Mouse (Mus musculus) G1E (cell line): ENCODE data around the gene Paqr9. TPM values are rescaled to one million over a fixed set of nuclear protein-coding genes. Genes with fewer than 3 reads are reported as not detected.

Experiments
- ATAC-seq: 2 replicates; pipeline ENCODE4 v1.8.0; 2016; ENCODE audit warnings: mild to moderate bottlenecking; ENCODE audit not compliant: insufficient number of reproducible peaks, poor library complexity, low FRiP score, severe bottlenecking; ENCODE audit errors: extremely low read depth
- DNase-seq: peaks from one replicate; pipeline ENCODE4 v3.0.0; 2012; ENCODE audit warnings: low spot score
- H3K27me3 ChIP-seq: 2 replicates; pipeline ENCODE4 v1.6.1; 2012; ENCODE audit warnings: mild to moderate bottlenecking, low read length, inconsistent platforms; ENCODE audit not compliant: insufficient read depth
- H3K36me3 ChIP-seq: replicated peaks from 2 replicates; pipeline ENCODE3; 2012; ENCODE audit warnings: mild to moderate bottlenecking, inconsistent platforms
- H3K4me1 ChIP-seq: 2 replicates; pipeline ENCODE4 v1.6.1; 2012; ENCODE audit warnings: low read depth, low read length, inconsistent platforms, mixed read lengths; ENCODE audit not compliant: insufficient read depth
- H3K4me3 ChIP-seq: 2 replicates; pipeline ENCODE4 v1.5.1; 2012; ENCODE audit warnings: low read depth, mild to moderate bottlenecking, inconsistent platforms, low read length, moderate library complexity, mixed read lengths
- H3K9me3 ChIP-seq: replicated peaks from 2 replicates; pipeline ENCODE4 v1.6.1; 2012; ENCODE audit warnings: inconsistent platforms
- CTCF ChIP-seq: IDR thresholded peaks from 2 replicates; pipeline ENCODE4 v1.5.1; 2012; ENCODE audit warnings: low read depth, low read length, inconsistent platforms, mixed read lengths
- GATA1 ChIP-seq: IDR thresholded peaks from 2 replicates; pipeline ENCODE4 v1.6.1; 2012; ENCODE audit warnings: borderline replicate concordance, low read length, inconsistent platforms, mixed read lengths
- GATA2 ChIP-seq: IDR thresholded peaks from 2 replicates; pipeline ENCODE4 v1.6.1; 2012; ENCODE audit warnings: low read depth, low read length, inconsistent platforms, borderline replicate concordance
- POLR2AphosphoS5 ChIP-seq: IDR thresholded peaks from 2 replicates; pipeline ENCODE4 v1.6.1; 2012; ENCODE audit warnings: low read depth, low read length, inconsistent platforms; ENCODE audit not compliant: insufficient replicate concordance
- TAL1 ChIP-seq: conservative IDR thresholded peaks from 2 replicates; pipeline ENCODE4 v1.6.1; 2012; ENCODE audit warnings: low read depth, low read length, inconsistent platforms, mixed read lengths
- polyA plus RNA-seq: library from polyadenylated mRNA; stranded (reverse); fragments of >175 nt; gene quantifications from 2 replicates; pipeline ENCODE4 v1.2.3, GENCODE M21; 2012
- total RNA-seq, 2 experiments: library from RNA; stranded (forward) in 1 of 2; stranded (reverse) in 1 of 2; fragments of 200-1000 nt in 1 of 2; fragments of >200 nt in 1 of 2; fragmentation: Nextera tagmentation in 1 of 2; gene quantifications; 2 replicates each; pipeline ENCODE4 v1.2.3; 2014 to 2017

The Paqr9 gene
- total and polyA plus RNA-seq, 3 experiments: 0.11 to 6.8 TPM; not detected in 1

DNA sequence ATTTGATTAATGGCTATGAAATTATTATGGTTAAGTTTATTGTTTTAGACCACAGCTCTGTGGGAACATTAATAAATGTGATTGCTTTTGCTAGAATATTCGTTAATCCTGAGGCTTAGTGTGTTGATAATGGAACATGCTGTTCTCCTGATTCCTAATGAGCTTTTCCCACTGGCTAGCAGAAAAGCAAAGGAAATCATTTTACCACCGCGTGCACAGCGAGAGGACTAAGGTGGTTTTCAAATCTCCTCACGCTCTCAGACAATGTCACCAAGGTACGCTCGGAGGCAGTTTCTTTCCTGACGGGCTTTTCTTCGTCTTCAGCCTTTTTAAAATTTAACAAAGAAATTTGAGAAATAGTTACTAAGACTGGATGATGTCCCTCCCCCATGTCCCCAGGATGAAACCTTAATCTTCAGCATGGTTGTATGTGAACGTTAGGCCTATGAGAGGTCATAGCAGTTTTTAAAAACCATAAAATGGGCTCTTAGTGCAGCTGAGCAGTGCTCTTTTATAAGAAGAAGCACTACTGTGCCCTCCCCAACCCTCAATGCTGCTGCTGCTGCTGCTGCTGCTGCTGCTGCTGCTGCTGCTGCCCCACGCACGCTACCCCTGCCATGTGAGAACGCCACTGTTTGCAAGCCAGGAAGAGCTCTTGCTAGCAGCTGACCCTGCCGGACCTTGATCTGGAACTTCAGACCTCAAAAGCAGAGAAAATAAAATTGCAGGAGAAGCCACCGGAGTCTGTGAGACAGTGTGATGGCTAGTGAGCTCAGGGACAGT, 17.6 kb upstream of the Paqr9 start:
- TF ChIP-seq POLR2AphosphoS5: no peak
- no peak for TF ChIP-seq GATA2
- TF ChIP-seq CTCF: no peak
- TF ChIP-seq TAL1: no peak
- TF ChIP-seq GATA1: no peak
- no peaks in the 10 kb centered on the region for H3K36me3 ChIP-seq
- peaks cover 3% of the 10 kb centered on the region; the same call in 1 of the 2 replicates for H3K27me3 ChIP-seq
- H3K4me3 ChIP-seq: no peak overlapping the region
- 0 out of 2 replicates have a peak, but pooled peaks cover 3% of the 10 kb centered on the region for H3K9me3 ChIP-seq
- H3K4me1 ChIP-seq: peaks cover 5% of the 10 kb centered on the region; the same call in 1 of the 2 replicates
- DNase-seq (no peak), ATAC-seq (no peak)

DNA sequence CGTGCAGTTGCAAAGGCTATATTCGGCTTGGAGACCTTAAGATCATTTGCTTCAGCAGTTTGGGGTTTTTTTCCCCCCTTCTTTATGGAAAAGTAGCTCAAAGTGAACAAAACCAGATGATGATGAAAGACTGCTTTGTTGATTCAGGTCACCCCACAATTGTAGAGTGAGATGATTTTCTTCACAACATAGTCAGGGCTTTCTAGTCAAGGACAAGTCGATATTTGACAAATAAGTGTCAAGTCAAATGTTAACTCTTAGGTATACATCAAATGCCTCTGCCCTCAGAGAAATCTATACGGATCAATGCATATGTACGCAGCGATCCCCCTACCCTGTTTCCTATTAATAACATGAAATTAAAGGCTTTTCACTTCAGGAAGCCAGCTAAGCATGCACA, 17.0 kb upstream of the Paqr9 start:
- Histone ChIP-seq H3K4me1 (peaks cover 5% of the 10 kb centered on the region; the same call in 1 of the 2 replicates), H3K27me3 (peaks cover 3% of the 10 kb centered on the region; the same call in 1 of the 2 replicates), H3K36me3 (no peaks in the 10 kb centered on the region), H3K4me3 (no peak overlapping the region), H3K9me3 (0 out of 2 replicates have a peak, but pooled peaks cover 3% of the 10 kb centered on the region)
- TF ChIP-seq POLR2AphosphoS5 (no peak), GATA1 (no peak), CTCF (no peak), GATA2 (no peak), TAL1 (no peak)
- DNase-seq (no peak), ATAC-seq (no peak)

DNA sequence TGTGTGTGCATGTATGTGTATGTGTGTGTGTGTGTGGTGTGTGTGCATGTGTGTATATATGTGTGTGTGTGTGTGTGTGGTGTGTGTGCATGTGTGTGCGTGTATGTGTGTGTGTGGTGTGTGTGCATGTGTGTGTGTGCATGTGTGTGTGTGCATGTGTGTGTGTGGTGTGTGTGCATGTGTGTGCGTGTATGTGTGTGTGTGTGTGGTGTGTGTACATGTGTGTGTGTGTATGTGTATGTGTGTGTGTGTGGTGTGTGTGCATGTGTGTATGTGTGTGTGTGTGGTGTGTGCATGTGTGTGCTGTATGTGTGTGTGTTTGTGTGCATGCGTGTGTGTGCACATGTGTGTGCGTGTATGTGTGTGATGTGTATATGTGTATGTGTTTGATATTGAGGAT, 14.9 kb upstream of the Paqr9 start:
- peak overlapping the region; percentile 16; the same call in 1 of the 2 replicates for H3K4me3 ChIP-seq
- DNase-seq (no peak), ATAC-seq (no peak)
- 0 out of 2 replicates have a peak, but pooled peaks cover 3% of the 10 kb centered on the region for H3K9me3 ChIP-seq
- H3K4me1 ChIP-seq: peaks cover 5% of the 10 kb centered on the region; the same call in 1 of the 2 replicates
- TF ChIP-seq TAL1 (no peak), GATA1 (no peak)
- H3K36me3 ChIP-seq: no peaks in the 10 kb centered on the region
- peaks cover 4% of the 10 kb centered on the region; the same call in 1 of the 2 replicates for H3K27me3 ChIP-seq

DNA sequence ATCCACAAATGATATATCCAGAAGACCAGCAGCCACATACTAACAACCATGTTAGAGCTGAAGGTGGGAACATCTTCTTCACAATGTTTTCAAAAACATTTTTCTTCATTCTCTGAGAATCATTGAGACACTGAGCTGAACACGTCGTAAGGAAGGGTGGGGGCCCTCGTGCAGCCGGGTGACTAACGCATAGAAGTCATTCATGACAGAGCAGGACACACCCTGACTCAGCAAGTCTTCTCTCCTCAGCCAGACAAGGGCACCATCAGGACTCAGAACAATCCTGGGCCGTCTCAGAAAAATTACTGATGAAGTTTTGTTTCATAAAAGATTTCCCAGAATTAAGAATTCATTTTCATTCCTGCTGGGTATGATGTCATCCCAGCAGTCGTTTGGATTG, 12.8 kb upstream of the Paqr9 start:
- Histone ChIP-seq H3K4me3 (no peak overlapping the region), H3K27me3 (peaks cover 8% of the 10 kb centered on the region; the same call in 1 of the 2 replicates), H3K9me3 (0 out of 2 replicates have a peak, but pooled peaks cover 3% of the 10 kb centered on the region), H3K4me1 (peaks cover 2% of the 10 kb centered on the region; the same call in 1 of the 2 replicates), H3K36me3 (no peaks in the 10 kb centered on the region)
- DNase-seq (peak; percentile 12), ATAC-seq (peak; percentile 81)
- TF ChIP-seq GATA1: no peak
- TF ChIP-seq GATA2: no peak
- TF ChIP-seq POLR2AphosphoS5: no peak
- TF ChIP-seq CTCF: no peak
- no peak for TF ChIP-seq TAL1

DNA sequence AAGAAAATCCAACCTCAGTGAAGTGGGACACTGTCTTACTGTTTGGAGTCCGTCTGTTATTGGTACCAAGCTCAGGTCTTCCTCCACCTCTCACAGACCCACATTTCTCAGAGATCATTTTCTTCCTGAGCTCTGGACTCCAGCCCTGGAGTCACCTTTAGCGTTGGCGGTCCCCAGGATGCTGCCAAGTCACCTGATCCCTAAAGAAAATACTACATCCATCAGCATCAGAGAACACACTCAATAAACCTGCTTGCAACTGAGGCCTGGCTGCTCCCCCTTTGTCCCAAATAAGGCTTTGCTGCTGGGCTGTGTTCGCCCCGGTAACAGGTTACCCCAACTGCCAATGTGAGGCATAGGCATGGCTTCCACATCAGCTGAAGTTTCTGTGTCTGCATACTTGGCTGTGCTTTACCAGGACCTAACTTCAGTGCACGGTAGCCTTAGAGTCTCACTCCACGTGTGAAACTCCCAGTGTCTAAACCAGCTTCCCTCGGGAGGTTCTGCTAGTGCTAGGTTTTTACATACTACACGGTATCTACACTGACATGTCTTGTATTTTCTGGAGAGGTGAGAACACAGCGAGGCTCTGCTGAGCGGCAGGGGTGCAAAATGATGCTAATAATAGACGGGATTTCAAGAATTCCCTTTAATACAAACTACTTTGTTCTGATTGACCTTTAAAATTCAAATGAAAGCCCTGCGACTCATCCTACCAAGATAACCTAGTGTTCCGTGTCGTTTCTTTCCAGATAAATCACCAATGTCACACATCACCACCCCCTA, 9.6 kb upstream of the Paqr9 start:
- TF ChIP-seq TAL1 (no peak), POLR2AphosphoS5 (no peak), GATA2 (no peak), CTCF (no peak)
- Histone ChIP-seq H3K27me3 (0 out of 2 replicates have a peak, but pooled peaks cover 5% of the 10 kb centered on the region), H3K9me3 (no peaks in the 10 kb centered on the region), H3K4me3 (no peak overlapping the region), H3K4me1 (peaks cover 2% of the 10 kb centered on the region; the same call in 1 of the 2 replicates), H3K36me3 (no peaks in the 10 kb centered on the region)
- no peak for ATAC-seq
- no peak for DNase-seq
